Mouse (Mus musculus) A20 (cell line): ENCODE data around the gene Pcna.
"Not testable (repeated sequence)": the region's sequence is repeated elsewhere in the genome, so short reads cannot be mapped to it uniquely, and the experiment has no call there.

Experiments used
- DNase-seq: peaks from one replicate; pipeline ENCODE4 v3.0.0-alpha.2; 2011; ENCODE audit warnings: low read depth, low spot score

Pcna gene

DNA sequence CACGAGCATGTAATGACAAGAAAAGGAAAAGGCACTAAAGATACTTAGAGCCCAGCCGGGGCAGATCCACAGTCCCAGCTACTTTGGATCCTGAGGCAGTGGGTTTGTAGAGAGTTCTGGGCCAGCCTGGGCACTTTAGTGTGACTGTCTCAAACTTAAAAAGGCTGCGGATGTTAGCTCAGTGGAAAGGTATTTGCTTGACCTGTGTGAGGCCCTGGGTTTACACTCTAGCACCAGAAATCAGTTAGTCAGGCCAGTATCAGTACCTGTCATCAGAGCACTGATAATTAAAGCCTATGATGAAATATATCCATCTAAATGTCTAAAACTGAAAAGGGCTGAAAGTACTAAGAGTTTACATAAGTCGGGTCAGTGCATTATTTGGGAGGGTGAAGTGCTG, 23.1 kb upstream of the Pcna start:
- no peak for DNase-seq

- DNase-seq, result no peak
These were observed 22.4 kb upstream of the Pcna start for GRCm38 (mm10) chr2:132275527-132275926.

- DNase-seq, result no peak
These were observed 19.7 kb upstream of the Pcna start for GRCm38 (mm10) chr2:132272694-132273389.

DNA sequence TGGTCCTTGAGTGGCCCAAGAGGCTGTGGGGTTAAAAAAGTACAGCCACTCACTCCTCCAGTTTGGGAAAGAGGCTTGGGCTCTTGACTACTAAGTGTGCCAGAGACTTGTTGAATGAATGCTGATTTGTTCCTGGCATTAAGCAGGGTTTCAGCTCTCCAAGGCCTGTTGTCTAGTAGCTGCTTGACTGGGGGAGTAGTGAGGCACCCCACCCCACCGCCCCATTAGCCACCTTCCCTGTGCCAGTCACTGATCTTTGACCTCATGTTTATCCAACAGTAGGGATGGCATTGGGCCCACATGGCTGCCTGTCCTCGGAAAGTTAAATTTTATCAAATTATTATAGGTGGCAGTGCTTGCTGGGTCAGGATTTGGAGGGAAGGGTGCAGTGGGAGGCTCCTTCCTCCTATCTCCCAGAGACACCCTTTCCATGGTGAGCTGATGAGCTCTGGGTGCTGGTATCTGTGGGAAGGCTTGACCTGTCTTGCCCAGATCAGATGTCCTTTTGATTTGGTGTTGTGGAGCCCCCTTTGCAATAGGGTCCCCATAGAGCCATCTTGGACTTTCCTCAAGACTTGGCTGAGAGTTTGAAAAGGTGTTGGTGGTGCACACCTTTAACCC, 17.3 kb upstream of the Pcna start:
- DNase-seq, result no peak

DNA sequence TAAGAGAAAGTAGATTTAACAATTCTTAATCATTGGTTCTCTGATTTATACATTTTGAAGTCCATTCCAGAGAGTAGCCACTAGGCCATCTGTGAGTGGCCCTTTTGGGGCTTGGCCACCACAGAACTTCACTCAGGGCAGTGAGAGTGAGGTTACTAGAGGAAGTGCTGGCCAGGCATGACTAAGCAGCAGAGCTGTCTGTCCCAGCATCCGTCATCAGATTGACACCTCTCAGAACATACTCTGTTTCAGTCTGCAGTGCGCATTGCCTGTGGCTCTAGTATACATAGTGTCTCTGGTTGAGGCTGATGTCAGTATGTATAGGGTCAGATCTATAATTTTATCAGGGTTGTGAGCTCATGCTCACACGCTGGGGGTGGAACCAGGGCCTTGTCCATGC, 16.1 kb upstream of the Pcna start:
- peak; percentile 80 for DNase-seq

GRCm38 (mm10) chr2:132266086-132266485, 13.0 kb upstream of the Pcna start:
- DNase-seq, result peak; percentile 45

- DNase-seq, result peak; percentile 82
These were observed 12.1 kb upstream of the Pcna start for GRCm38 (mm10) chr2:132265196-132265595.

- no peak for DNase-seq
These were observed 11.2 kb upstream of the Pcna start for GRCm38 (mm10) chr2:132264266-132264710.

- DNase-seq, result peak; percentile 83
These were observed 10.5 kb upstream of the Pcna start for GRCm38 (mm10) chr2:132263421-132264265.

DNA sequence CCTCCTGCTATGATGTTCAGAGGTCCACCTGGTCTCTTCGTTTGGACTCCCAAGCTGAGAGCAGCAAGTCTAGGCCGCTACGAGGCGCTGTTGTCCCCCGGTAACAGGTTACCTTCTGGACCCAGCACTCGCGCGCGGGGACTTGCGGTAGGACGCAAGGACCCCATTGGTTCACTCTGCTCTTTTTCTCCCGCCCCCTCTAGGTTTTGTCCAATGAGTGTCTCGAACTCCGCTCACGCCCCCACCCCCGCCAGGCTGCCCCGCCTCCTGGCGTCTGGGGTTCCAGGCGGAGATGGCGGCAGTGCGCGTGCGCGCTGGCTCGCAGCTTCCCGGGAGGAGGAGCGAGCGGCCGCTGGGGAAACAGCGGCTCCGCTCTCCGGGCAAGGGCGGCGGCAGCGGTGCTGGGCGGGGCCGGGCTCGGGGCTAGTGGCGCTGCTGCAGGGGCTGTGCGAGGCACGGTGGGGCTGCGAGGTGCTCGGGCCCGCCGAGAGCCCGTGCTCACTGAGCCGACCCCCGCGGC, 9.8 kb upstream of the Pcna start, which contains the start of gene Cds2:
TSS of gene Cds2 (plus strand) at position 270 of the 520 bp plus-strand sequence.
- DNase-seq, result peak; percentile 100

- DNase-seq, result no peak
These were observed 9.1 kb upstream of the Pcna start for GRCm38 (mm10) chr2:132262175-132262574.

DNA sequence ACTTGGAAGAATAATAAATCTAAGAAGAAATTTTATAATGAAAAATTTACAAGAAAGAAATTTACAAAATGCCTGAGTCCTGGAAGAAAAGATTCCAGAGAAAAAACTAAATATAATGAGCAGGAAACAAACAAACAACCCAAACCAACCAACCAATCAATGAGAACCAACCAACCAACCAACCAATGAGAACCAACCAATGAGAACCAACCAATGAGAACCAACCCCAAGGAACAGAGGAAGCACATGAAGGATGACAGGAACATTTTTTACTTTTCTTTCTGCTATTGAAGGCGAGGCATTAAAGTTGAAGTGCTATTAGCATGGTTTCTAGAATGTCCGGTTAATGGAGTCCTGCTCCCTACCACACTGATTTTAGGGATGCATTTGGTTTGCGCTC, 7.5 kb upstream of the Pcna start:
- DNase-seq, result no peak

GRCm38 (mm10) chr2:132257350-132258068, 4.4 kb upstream of the Pcna start:
- no peak for DNase-seq

DNA sequence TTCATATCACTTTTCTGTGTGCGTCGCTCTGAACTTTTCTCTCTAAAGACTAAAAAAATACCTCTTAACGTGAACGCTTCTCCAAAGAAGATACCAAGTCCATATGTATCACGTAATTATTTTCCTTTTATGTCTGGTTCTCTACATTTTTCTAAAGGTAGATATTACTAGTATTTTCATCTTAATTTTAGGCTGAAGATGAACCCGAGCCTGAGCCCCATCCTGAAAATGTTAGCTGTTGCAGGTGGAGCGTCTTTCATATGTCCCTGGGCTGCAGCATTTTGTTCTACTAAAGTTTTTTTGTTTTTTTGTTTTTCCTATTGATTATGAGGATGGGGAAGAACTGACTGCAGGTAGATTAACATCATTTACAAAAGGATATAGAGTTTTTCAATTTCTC, 489 bp upstream of the Pcna start:
- no peak for DNase-seq

GRCm38 (mm10) chr2:132251911-132252310, 1.2 kb downstream of the Pcna start:
- no peak for DNase-seq

DNA sequence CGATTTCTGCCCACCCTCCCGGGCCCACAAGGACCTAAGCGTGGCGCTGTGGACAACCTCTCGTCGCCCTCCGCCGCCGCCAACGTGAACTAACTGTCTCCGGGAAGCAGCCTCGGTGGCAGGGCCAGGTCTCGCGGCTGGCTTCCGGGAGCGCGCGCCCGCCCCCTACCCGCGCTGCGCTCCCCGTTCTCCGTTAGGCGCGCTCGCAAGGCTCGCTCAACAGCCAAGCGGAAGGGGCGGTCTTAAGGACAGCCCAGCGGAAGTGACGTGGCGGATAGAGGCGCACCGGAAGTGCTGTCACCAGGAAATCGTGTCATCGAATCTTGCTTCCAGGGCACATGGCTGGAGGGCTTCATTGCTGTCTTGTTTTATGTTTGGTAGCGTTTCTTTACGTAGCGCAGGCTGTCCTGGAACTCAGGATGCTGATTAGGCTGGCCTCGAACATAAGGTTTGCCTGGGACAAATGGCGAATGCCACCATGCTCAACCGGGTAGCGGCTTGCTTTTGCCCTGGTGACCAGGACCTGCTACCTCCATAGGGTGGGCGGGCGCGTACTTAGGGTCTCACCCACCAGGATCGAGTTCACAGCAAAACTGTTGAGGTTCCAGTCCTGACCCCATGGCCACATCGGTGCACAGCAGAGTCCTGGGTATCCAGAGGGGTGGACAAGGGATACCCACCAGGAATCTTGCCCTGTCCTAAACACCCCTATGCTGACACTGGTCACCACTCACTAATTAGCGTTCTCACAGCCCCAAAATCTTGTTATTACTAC, 5.4 kb downstream of the Pcna start, which contains the start of gene Tmem230:
TSS of gene Tmem230 (minus strand) at position 269 of the 775 bp plus-strand sequence.
- peak; percentile 97 for DNase-seq

DNA sequence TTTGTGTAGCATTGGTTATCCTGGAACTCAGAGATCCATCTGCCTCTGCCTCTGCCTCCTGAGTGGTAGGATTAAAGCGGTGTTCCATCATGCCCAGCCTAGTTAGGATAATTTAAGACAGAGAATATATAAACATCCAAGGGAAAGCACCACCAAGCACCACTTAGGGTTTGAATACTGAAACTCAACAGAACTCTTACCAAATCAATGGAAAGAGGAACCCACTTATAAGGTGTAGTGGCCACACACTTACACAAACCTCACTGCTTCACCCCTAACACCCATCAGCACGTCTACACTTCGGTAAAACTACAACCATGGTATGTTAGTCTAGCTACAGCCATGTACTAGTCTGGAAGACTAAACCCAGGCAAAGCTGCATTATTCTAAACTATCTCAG, 9.7 kb downstream of the Pcna start:
- DNase-seq, result peak; percentile 38

DNA sequence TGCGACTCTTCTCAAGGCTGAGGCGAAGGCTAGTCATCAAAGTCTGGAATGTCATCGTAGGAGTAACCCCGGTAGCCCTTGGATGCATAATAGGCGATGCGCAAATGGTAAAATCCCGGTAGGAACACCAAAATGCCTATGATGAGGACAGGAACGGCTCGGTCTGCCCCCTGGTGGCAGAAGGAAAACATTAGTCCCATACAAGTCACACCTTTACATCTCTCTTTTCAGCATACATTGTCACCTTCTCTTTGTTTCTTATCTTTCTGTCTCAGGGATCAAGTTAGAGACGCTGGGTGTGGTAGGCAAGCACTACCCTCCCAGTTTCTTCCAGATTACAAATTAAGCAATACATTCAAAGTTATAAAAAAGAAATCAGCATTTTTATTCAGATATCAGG, 12.7 kb downstream of the Pcna start:
- peak; percentile 31 for DNase-seq

GRCm38 (mm10) chr2:132239434-132239833, 13.7 kb downstream of the Pcna start:
- not testable (repeated sequence) for DNase-seq

DNA sequence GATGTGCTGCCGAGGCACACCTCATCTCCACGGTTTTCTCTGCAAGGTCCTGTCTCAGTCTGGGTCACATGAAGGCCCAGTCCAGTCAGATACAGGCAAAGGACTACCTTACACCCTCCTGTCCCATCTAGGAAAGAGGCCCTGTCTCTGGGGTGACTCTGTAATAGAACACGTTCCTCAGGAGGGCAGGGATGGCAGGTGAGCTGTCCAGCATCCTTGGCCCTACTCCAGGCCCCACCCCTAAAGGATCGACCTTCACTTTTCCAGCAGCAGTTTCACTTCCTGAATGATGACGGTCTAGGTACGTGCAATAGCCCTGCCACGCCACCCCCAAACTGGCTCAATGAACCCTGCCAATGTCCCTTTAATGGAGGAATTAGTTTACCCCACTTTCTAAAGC, 17.1 kb downstream of the Pcna start:
- peak; percentile 29 for DNase-seq

DNA sequence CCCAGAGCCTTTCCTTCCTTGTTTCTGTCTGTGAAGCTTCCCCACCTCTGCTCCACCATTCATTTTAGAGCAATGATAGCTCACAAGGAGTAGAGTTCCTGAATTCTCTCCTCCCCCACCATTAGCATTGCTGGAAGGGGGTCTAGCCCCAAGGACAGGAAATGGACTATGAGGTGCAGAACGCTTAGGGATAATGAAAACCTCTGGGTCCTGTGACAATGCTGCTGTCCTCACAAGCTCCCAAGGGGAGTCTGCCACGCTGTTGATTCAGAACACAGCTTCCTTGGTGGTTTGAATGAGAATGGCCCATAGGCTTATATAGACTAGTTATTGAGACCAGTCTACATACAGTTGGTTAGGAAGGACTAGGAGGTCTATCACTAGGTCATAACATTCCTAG, 17.8 kb downstream of the Pcna start:
- DNase-seq, result no peak
